Mouse (Mus musculus): Measurements from ENCODE around the gene Tbc1d30.
"Not testable (repeated sequence)": the region's sequence is repeated elsewhere in the genome, so short reads cannot be mapped to it uniquely, and the experiment has no call there.

Gene Tbc1d30

DNA sequence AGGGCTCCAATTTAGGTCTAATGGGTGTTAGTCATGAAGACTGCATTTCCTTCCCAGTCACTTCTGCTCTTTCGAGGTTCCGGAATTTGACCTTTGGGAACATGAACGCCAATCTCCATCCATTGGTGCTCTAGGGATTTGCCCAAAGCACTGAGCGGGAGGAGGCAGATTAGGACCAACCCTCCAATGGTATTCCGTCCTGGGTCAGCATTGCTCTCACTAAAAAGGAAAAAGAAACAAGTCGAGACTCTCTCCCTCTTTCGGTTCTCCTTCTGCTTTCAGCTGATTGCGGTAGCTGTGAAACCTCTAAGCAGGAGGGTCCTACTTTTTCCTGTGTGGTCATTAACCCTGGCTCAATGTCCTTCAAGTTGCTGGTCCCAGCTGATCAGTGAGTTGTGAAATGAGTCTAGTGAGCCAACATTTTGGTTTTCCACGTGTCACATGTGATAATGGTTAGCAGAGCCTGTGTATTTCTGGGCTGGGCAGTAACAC is 14.7 kb upstream of the Tbc1d30 start:
- no peak for DNase-seq (ENCODE audit: low read depth, low spot score)

DNA sequence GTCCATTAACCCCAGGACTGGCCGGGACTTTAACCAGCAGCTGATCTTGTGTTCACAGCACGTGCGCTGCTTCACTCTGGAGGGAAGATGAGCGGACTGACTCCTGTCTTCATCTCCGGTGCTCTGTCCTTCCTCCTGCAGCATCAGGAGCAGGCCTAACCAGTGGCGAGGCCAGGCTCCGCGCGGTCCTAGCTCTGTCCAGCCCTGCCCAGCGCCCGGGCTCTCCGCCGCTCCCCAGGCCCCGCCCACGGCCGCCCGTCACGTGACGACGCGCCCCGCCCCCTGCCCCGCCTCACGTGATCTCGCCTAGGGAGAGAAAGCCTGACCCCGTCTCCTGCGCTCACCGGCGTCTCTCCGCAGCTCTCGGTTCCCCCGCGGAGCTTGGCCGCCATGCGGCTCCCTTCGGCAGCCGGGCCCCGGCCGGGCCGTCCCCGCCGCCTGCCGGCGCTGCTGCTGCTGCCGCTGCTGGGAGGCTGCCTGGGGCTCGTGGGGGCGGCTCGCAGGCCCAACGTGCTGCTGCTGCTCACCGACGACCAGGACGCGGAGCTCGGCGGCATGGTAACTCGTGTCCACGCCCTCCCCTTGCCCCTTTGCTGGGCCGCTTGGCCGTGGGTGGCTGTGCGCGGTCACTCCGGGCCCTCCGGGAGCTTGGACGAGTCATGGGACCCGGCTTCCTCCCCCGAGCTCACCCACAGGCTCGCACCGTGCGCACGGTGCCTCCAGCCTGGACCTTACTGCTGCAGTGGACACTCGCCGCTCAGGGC is 13.9 kb upstream of the Tbc1d30 start, which contains the start of gene Gns:
Gns (plus strand) TSS at position 290 of the 764 bp plus-strand sequence.
- peak; percentile 66 for DNase-seq (ENCODE audit: low read depth, low spot score)

DNA sequence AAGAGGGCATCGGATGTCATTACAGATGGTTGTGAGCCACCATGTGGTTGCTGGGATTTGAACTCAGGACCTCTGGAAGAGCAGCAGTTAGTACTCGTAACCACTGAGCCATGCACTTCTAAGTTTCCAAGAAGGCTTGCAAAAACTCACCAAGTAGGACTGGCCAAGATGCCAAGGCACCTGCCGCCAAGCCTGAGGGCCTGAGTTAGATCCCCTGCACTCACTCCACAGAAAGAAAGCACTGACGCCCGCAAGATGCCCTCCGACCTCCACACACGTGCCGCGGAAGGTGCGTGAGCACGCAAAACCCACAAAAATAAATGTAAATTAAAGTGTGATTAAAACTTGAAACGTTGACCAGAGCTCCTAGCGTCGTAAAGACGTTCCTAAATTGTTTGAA is 13.2 kb upstream of the Tbc1d30 start:
- DNase-seq (ENCODE audit: low read depth, low spot score), result no peak

DNA sequence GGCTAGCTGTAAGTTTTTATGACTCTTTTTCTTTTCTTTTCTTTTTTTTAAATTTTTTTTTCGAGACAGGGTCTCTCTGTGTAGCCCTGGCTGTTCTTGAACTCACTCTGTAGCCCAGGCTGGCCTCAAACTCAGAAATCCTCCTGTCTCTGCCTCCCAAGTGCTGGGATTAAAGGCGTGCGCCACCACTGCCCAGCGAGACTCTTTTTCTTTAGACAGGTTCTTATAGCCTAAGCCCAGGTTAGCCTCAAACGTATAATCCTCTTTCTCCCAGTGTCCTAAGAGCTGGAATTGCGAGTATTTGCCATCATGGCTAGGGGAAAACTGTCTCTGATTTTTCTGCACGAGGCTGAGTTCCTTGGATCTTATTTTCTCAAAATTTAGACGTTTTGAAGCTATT is 12.1 kb upstream of the Tbc1d30 start:
- DNase-seq (ENCODE audit: low read depth, low spot score), result no peak

- no peak for DNase-seq (ENCODE audit: low read depth, low spot score)
Observed at GRCm38 (mm10) chr10:121360358-121360757, 9.3 kb upstream of the Tbc1d30 start.

DNA sequence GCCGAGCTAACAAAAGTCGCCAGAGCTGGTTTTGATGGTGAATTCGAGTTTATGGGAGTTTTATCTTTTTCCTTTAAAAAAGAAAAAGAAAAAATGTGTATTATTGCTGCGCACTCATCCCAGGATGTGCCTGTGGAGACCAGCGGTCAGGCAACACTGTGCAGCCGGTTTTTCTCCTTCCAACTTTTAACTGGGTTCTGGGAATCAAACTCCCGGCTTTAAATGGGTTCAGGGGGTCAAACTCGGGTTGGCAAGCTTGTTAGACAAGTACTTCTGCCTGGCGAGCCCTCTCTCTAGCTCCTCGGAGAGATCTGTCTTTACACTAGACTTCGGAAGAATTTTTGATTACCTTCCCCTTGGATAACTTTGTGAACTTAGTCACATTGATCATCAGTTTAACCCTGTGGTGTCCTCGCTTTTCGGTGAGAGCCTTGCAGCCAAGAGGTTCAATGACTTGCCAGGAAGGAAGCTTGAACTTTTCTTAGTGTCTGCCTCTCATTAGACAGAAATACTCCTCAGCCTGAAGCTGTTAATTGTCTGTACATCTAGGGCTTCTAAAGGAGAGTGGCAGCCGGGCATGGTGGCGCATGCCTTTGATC is 713 bp upstream of the Tbc1d30 start:
- DNase-seq (ENCODE audit: low read depth, low spot score), result no peak

- no peak for DNase-seq (ENCODE audit: low read depth, low spot score)
Observed at GRCm38 (mm10) chr10:121350357-121351065, 567 bp downstream of the Tbc1d30 start.

GRCm38 (mm10) chr10:121349244-121349643 is 1.8 kb downstream of the Tbc1d30 start:
- DNase-seq (ENCODE audit: low read depth, low spot score), result no peak

DNA sequence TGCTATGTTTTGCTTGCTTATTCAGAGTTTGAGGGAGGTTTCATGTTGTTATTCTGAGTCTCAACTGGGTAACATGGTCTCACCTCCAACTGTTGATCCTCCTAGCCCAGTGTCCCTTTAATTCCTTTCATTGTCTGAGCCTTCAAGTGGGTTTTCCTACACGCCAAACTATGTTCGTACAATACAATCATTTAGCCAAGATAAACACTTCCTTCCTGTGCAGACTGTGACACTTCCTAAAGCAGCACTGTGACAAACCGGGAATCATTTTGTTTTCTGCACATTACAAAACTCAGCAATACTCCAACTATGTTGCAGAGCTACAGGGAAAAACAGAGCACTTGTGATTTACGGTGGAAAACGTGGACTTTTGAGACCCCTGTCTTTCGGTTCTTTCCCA is 7.2 kb downstream of the Tbc1d30 start:
- no peak for DNase-seq (ENCODE audit: low read depth, low spot score)

DNA sequence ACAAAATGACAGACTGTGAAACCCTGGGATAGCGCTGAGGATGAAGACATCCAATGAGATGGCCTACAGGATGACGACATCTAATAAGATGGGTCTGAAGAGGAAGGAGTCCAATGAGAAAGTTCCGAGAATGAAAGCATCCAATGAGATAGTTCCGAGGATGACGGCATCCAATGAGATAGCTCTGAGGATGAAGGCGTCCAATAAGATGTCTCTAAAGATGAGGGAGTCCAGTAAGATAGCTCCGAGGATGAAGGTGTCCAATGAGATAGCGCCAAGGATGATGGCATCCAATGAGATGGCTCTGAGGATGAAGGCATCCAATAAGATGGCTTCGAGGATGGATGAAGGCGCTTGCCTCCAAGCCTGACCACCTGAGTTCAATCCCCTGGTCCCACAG is 8.8 kb downstream of the Tbc1d30 start:
- DNase-seq (ENCODE audit: low read depth, low spot score), result no peak

- no peak for DNase-seq (ENCODE audit: low read depth, low spot score)
Observed at GRCm38 (mm10) chr10:121340754-121341593, 10.1 kb downstream of the Tbc1d30 start.

GRCm38 (mm10) chr10:121336536-121336935 is 14.5 kb downstream of the Tbc1d30 start:
- not testable (repeated sequence) for DNase-seq (ENCODE audit: low read depth, low spot score)

- DNase-seq (ENCODE audit: low read depth, low spot score), result no peak
Observed at GRCm38 (mm10) chr10:121334576-121334975, 16.5 kb downstream of the Tbc1d30 start.

- DNase-seq (ENCODE audit: low read depth, low spot score), result no peak
Observed at GRCm38 (mm10) chr10:121330940-121331339, 20.1 kb downstream of the Tbc1d30 start.

DNA sequence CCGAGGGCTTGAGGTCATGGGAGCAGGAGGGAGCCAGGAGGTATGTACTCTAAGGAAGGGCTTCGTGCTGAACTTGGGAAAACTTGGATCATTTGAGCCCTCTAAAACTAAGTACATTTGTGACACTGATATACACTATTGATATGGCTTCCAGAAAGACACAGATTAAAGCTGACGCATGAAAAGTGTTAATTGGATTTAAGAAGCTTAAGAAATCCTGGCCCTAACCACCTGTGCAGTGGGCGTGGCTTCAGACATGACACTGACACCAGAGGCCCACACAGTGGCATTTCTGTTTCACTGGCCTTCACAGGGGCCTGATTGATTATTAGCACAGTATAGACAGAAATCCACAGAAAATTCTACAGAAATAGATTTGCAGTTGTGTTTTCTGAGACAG is 21.5 kb downstream of the Tbc1d30 start:
- DNase-seq (ENCODE audit: low read depth, low spot score), result no peak

DNA sequence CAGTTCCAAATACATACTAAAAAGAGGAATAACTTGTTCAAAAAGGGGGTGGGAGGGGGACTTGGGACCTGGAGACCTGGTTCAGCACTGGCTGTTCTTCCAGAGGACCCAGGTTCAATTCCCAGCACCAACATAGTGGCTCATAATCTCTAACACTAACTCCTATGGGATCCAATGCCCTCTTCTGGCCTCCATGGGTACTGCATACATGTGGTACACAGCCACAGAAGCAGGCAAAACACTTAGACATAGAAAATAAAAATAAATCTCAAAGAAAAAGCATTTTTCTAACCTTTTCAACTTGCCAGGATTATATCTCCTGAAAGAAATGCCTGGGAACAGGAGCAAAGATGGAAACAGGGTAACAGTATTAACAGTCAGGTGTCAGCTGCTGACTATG is 24.9 kb downstream of the Tbc1d30 start:
- DNase-seq (ENCODE audit: low read depth, low spot score), result no peak

- DNase-seq (ENCODE audit: low read depth, low spot score), result no peak
Observed at GRCm38 (mm10) chr10:121323493-121323892, 27.6 kb downstream of the Tbc1d30 start.

DNA sequence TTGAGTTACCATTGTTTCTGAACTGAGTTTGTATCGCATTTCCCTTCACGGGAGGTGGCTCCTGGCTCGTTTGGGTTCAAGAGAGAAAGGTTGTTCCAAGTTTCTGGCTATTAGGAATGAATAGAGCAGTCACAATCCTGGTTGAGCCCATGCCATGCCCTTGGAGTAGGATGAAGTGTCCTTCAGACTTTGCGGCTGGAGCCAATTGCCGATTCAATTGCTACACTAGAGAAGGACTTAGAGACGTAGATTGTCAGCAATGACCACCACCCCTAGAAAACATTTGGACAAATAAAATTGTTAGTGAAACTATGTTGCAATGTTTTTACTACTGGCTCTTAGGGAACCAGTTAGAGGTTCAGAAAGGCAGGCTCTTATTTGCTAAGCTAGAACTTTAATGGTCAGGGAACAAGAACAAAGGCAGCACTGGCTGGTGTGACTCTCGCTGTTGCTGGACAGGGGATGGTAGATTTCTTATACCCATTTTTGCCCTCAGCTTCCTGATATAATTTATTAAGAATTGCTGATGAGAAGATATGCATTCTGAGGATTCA is 32.6 kb downstream of the Tbc1d30 start:
- DNase-seq (ENCODE audit: low read depth, low spot score), result no peak

- no peak for DNase-seq (ENCODE audit: low read depth, low spot score)
Observed at GRCm38 (mm10) chr10:121316361-121316760, 34.7 kb downstream of the Tbc1d30 start.

DNA sequence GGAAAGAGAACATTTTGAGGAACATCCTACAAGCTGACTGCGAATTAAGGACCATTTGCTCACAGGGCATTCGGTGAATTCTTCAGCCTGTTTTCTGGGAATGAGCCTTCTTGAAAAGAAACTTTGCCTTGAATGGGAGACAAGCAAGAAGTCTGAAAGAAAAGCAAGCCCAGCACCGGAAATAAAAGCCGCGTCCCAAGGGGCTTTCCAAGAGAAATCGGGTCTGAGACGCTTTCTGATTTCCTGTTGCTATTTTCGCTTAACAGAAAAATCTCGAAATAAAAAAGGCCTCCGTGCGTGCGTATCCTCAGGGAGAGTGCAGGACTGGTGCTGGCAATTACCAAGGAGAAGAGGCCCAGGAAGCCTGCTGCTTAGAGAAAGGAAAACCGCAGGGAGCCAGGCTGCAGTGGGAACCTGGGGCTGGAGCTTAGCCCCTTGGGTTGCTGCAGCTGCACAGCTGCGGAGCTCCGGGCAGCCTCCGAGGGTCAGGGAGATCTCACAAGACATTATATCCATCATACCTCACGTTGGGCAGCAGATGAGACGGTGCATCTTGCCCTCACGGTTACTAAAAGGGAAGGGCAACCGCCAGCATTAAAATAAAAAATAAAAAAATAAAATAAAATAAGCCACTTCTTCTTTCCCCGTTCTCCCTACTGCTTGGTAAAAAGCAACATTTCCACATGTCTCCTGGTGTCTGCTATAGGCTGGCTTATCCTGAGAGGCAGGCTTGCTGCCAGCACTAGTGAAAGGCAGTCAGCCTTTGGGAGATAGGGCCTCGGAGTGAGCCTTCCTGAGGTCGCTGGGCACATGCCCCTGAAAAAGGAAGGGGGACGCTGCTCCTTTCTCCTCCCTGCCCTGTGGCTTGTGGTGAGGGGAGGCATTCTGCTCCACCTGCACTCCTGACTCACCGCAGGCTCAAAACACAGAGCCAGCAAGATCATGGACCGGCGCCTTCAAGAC is 35.5 kb downstream of the Tbc1d30 start:
- no peak for DNase-seq (ENCODE audit: low read depth, low spot score)
